24 mouse cellular contexts compared by ENCODE assay signal in genomic region chr9:59113859-59114258, GRCm38 (mm10).
"Had no signal": no experiment of that assay in that cellular context is flagged by ENCODE, and none has a peak within 500 bp of the region (broad histone marks: within the 10 kb centered on the region; RNA-seq: fewer than 3 reads in every experiment).

No protein-coding gene starts in this region.

- H3K36me3 ChIP-seq: limb, embryonic 10.5 days; limb, embryonic 13.5 days; liver, embryonic 12.5 days; liver, embryonic 15.5 days; lung, embryonic 15.5 days; neural tube, embryonic 12.5 days; neural tube, embryonic 15.5 days had no signal

- H3K9me3 ChIP-seq: limb, embryonic 10.5 days; limb, embryonic 13.5 days; liver, embryonic 12.5 days; liver, embryonic 15.5 days; lung, embryonic 15.5 days; megakaryocyte, embryonic 14.5 days; neural tube, embryonic 12.5 days; neural tube, embryonic 15.5 days had no signal

- ATAC-seq: intestine, postnatal 0 days; liver, embryonic 12.5 days had no signal

- H3K27me3 ChIP-seq: limb, embryonic 13.5 days; liver, embryonic 12.5 days; liver, embryonic 15.5 days; lung, embryonic 15.5 days; neural tube, embryonic 12.5 days; neural tube, embryonic 15.5 days had no signal

- H3K9ac ChIP-seq: limb, embryonic 13.5 days; liver, embryonic 12.5 days; liver, embryonic 15.5 days; lung, embryonic 15.5 days; neural tube, embryonic 12.5 days; neural tube, embryonic 15.5 days had no signal

- DNase-seq: kidney, adult 2 months; kidney, postnatal 25 days; layer of hippocampus, adult 9-11 months; liver; lung, adult 18-20 months; lung, postnatal 10 days; lung, postnatal 36 days; right cerebral cortex, postnatal 14 days; right cerebral cortex, postnatal 4 days; thymus, adult 2 months; thymus, postnatal 14 days; thymus, postnatal 4 days had no signal

- H3K4me3 ChIP-seq: layer of hippocampus, adult 2 months; limb, embryonic 10.5 days; limb, embryonic 13.5 days; liver, embryonic 12.5 days; liver, embryonic 15.5 days; lung, embryonic 15.5 days; megakaryocyte, embryonic 14.5 days; neural tube, embryonic 12.5 days; neural tube, embryonic 15.5 days had no signal

- H3K27ac ChIP-seq: kidney, postnatal 0 days; layer of hippocampus, adult 2 months; limb, embryonic 10.5 days; limb, embryonic 13.5 days; liver, embryonic 12.5 days; liver, embryonic 15.5 days; lung, embryonic 15.5 days; neural tube, embryonic 12.5 days; neural tube, embryonic 15.5 days; stomach, postnatal 0 days had no signal

- H3K4me2 ChIP-seq: limb, embryonic 13.5 days; liver, embryonic 12.5 days; liver, embryonic 15.5 days; lung, embryonic 15.5 days; neural tube, embryonic 12.5 days; neural tube, embryonic 15.5 days had no signal

- H3K4me1 ChIP-seq: limb, embryonic 10.5 days; limb, embryonic 13.5 days; liver, embryonic 12.5 days; liver, embryonic 15.5 days; megakaryocyte, embryonic 14.5 days; neural tube, embryonic 12.5 days; neural tube, embryonic 15.5 days had no signal
